8 mouse cellular contexts compared by ENCODE assay signal in genomic region chr2:18766441-18766820, GRCm38 (mm10).
DNase-seq lines count a peak whose midpoint lies in the region; ATAC-seq lines count a peak whose summit lies in the region.

No protein-coding gene starts in this region.

- H3K9me3 ChIP-seq in heart, embryonic 14.5 days (ENCODE audit: control insufficient read depth, low read length) = no peaks in the 10 kb centered on the region
- H3K9me3 ChIP-seq in hindbrain, embryonic 14.5 days (ENCODE audit: control insufficient read depth, low read length) = no peaks in the 10 kb centered on the region

- peak overlapping the region; percentile 76 for H3K4me2 ChIP-seq in heart, embryonic 14.5 days (ENCODE audit: low read length)
- H3K4me2 ChIP-seq in hindbrain, embryonic 14.5 days (replicated peaks) = peak overlapping the region; percentile 82

- ATAC-seq in heart, embryonic 14.5 days (ENCODE audit: insufficient number of reproducible peaks, insufficient read depth, low FRiP score, low read depth) = no peak
- no peak; the same call in 1 of the 2 replicates for ATAC-seq in hindbrain, embryonic 14.5 days (ENCODE audit: low FRiP score)
- ATAC-seq in megakaryocyte-erythroid progenitor cell, adult 5-6 weeks (replicated peaks; ENCODE audit: low FRiP score, low TSS enrichment, poor library complexity, severe bottlenecking) = peak; percentile 19

- no peaks in the 10 kb centered on the region for H3K27me3 ChIP-seq in heart, embryonic 14.5 days (ENCODE audit: control insufficient read depth, insufficient read depth, low read length)
- no peaks in the 10 kb centered on the region for H3K27me3 ChIP-seq in hindbrain, embryonic 14.5 days (ENCODE audit: control insufficient read depth, insufficient read depth, low read length)

- whole genome bisulfite sequencing in heart, embryonic 14.5 days = 43% methylated on average over 4 of the region's 4 CpGs
- WGBS in hindbrain, embryonic 14.5 days = 43% methylated on average over 4 of the region's 4 CpGs

- peak overlapping the region; percentile 97 for H3K27ac ChIP-seq in heart, embryonic 14.5 days (replicated peaks in 1 of 2; ENCODE audit: control insufficient read depth in 1 of 2, insufficient read depth in 1 of 2, low read depth in 2 of 2, low read length in 2 of 2)
- H3K27ac ChIP-seq in hindbrain, embryonic 14.5 days = peak overlapping the region; percentile 98

- H3K4me1 ChIP-seq in heart, embryonic 14.5 days (ENCODE audit: control insufficient read depth in 2 of 2, insufficient read depth in 2 of 2, low read length in 2 of 2) = peaks cover 2 to 8% of the 10 kb centered on the region in 2 experiments; a peak in 1 of 4 replicates
- H3K4me1 ChIP-seq in hindbrain, embryonic 14.5 days (replicated peaks; ENCODE audit: control insufficient read depth, insufficient read depth, low read length) = no peaks in the 10 kb centered on the region

- H3K4me3 ChIP-seq in heart, embryonic 14.5 days (ENCODE audit: control insufficient read depth in 1 of 2, insufficient read depth in 1 of 2, low read depth in 1 of 2, low read length in 2 of 2) = peak overlapping the region; percentile 68 to 82
- H3K4me3 ChIP-seq in hindbrain, embryonic 14.5 days (replicated peaks; ENCODE audit: low read length) = peak overlapping the region; percentile 69

- no peaks in the 10 kb centered on the region for H3K36me3 ChIP-seq in heart, embryonic 14.5 days (ENCODE audit: control insufficient read depth, insufficient read depth, low read length)
- H3K36me3 ChIP-seq in hindbrain, embryonic 14.5 days (replicated peaks; ENCODE audit: control insufficient read depth, insufficient read depth) = no peaks in the 10 kb centered on the region

- peak overlapping the region; percentile 93 for H3K9ac ChIP-seq in heart, embryonic 14.5 days (ENCODE audit: low read length)
- peak overlapping the region; percentile 97 for H3K9ac ChIP-seq in hindbrain, embryonic 14.5 days

- no peak for DNase-seq in heart, adult 8-10 months (ENCODE audit: low spot score)
- peak; percentile 65 for DNase-seq in NIH3T3 (ENCODE audit: low read depth)
- DNase-seq in hindbrain, embryonic 14.5 days (ENCODE audit: low spot score) = peak; percentile 27
- no peak for DNase-seq in right cerebral cortex, adult 2 months (ENCODE audit: low spot score in 2 of 2)
- no peak for DNase-seq in testis, postnatal 14 days (ENCODE audit: low spot score)
- no peak for DNase-seq in T-cell, adult 2 months (ENCODE audit: low spot score)

Comparison
In these comparisons a context has a peak if more than half of its experiments do, and no peak if none do; other contexts are left out.
1. DNase-seq: peak in NIH3T3 (single experiment) and hindbrain, embryonic 14.5 days (single experiment); none in heart, adult 8-10 months (single experiment), right cerebral cortex, adult 2 months (0 of 2), testis, postnatal 14 days (single experiment) and T-cell, adult 2 months (single experiment).